Mouse (Mus musculus): ENCODE measurements around the gene Ucp3. TPM values are rescaled to one million over a fixed set of nuclear protein-coding genes. Genes with fewer than 3 reads are reported as not detected.

Ucp3 gene
- polyA plus RNA-seq, 1 experiment from 2014 or later, result not detected

- Histone ChIP-seq H3K9me3 (ENCODE audit: control insufficient read depth, low read length) (no peaks in the 10 kb centered on the region), H3K9ac (ENCODE audit: low read length) (no peak overlapping the region), H3K4me2 (ENCODE audit: low read depth, severe bottlenecking) (no peak overlapping the region), H3K4me3 (ENCODE audit: low read depth, low read length) (no peak overlapping the region), H3K27ac (replicated peaks; ENCODE audit: low read depth, low read length) (no peak overlapping the region), H3K36me3 (ENCODE audit: control insufficient read depth, insufficient read depth, low read length) (peaks cover 31% of the 10 kb centered on the region), H3K27me3 (ENCODE audit: control insufficient read depth, insufficient read depth, low read length) (no peaks in the 10 kb centered on the region), H3K4me1 (ENCODE audit: control insufficient read depth, insufficient read depth, low read length) (no peaks in the 10 kb centered on the region)
- ATAC-seq (ENCODE audit: insufficient number of reproducible peaks, low FRiP score, low TSS enrichment, low read depth), result no peak
- 95% methylated on average over 3 of the region's 3 CpGs for whole genome bisulfite sequencing
- no peak for DNase-seq (ENCODE audit: low spot score)
These were observed 23.8 kb upstream of the Ucp3 start for GRCm38 (mm10) chr7:100448985-100449384.

- Histone ChIP-seq H3K27ac (replicated peaks; ENCODE audit: low read depth, low read length) (no peak overlapping the region), H3K27me3 (ENCODE audit: control insufficient read depth, insufficient read depth, low read length) (no peaks in the 10 kb centered on the region), H3K9me3 (ENCODE audit: control insufficient read depth, low read length) (no peaks in the 10 kb centered on the region), H3K36me3 (ENCODE audit: control insufficient read depth, insufficient read depth, low read length) (peaks cover 30% of the 10 kb centered on the region), H3K9ac (ENCODE audit: low read length) (no peak overlapping the region), H3K4me1 (ENCODE audit: control insufficient read depth, insufficient read depth, low read length) (no peaks in the 10 kb centered on the region), H3K4me3 (ENCODE audit: low read depth, low read length) (no peak overlapping the region), H3K4me2 (ENCODE audit: low read depth, severe bottlenecking) (no peak overlapping the region)
- no peak for DNase-seq (ENCODE audit: low spot score)
- ATAC-seq (ENCODE audit: insufficient number of reproducible peaks, low FRiP score, low TSS enrichment, low read depth), result no peak
- WGBS, result 81% methylated on average over 1 of the region's 1 CpGs
These were observed 14.6 kb upstream of the Ucp3 start for GRCm38 (mm10) chr7:100458153-100458552.

GRCm38 (mm10) chr7:100459862-100460261, 12.9 kb upstream of the Ucp3 start:
- H3K4me2 ChIP-seq (ENCODE audit: low read depth, severe bottlenecking), result no peak overlapping the region
- no peaks in the 10 kb centered on the region for H3K9me3 ChIP-seq (ENCODE audit: control insufficient read depth, low read length)
- no peak overlapping the region for H3K4me3 ChIP-seq (ENCODE audit: low read depth, low read length)
- H3K9ac ChIP-seq (ENCODE audit: low read length), result no peak overlapping the region
- DNase-seq (ENCODE audit: low spot score), result no peak
- H3K36me3 ChIP-seq (ENCODE audit: control insufficient read depth, insufficient read depth, low read length), result peaks cover 27% of the 10 kb centered on the region
- no peak for ATAC-seq (ENCODE audit: insufficient number of reproducible peaks, low FRiP score, low TSS enrichment, low read depth)
- no peaks in the 10 kb centered on the region for H3K27me3 ChIP-seq (ENCODE audit: control insufficient read depth, insufficient read depth, low read length)
- 92% methylated on average over 3 of the region's 3 CpGs for WGBS
- H3K4me1 ChIP-seq (ENCODE audit: control insufficient read depth, insufficient read depth, low read length), result 0 out of 2 replicates have a peak, but pooled peaks cover 2% of the 10 kb centered on the region
- no peak overlapping the region for H3K27ac ChIP-seq (replicated peaks; ENCODE audit: low read depth, low read length)

- H3K9me3 ChIP-seq (ENCODE audit: control insufficient read depth, low read length), result no peaks in the 10 kb centered on the region
- ATAC-seq (ENCODE audit: insufficient number of reproducible peaks, low FRiP score, low TSS enrichment, low read depth) (no peak), DNase-seq (ENCODE audit: low spot score) (no peak)
- H3K36me3 ChIP-seq (ENCODE audit: control insufficient read depth, insufficient read depth, low read length), result peaks cover 18% of the 10 kb centered on the region; the same call in 1 of the 2 replicates
- 0 out of 2 replicates have a peak, but pooled peaks cover 2% of the 10 kb centered on the region for H3K4me1 ChIP-seq (ENCODE audit: control insufficient read depth, insufficient read depth, low read length)
- H3K4me3 ChIP-seq (ENCODE audit: low read depth, low read length), result no peak overlapping the region
- H3K4me2 ChIP-seq (ENCODE audit: low read depth, severe bottlenecking), result no peak overlapping the region
- H3K9ac ChIP-seq (ENCODE audit: low read length), result no peak overlapping the region
- WGBS, result 88% methylated on average over 6 of the region's 6 CpGs
- no peaks in the 10 kb centered on the region for H3K27me3 ChIP-seq (ENCODE audit: control insufficient read depth, insufficient read depth, low read length)
- H3K27ac ChIP-seq (replicated peaks; ENCODE audit: low read depth, low read length), result no peak overlapping the region
These were observed 11.1 kb upstream of the Ucp3 start for GRCm38 (mm10) chr7:100461621-100462151.

GRCm38 (mm10) chr7:100463194-100463593, 9.6 kb upstream of the Ucp3 start:
- no peak overlapping the region for H3K4me2 ChIP-seq (ENCODE audit: low read depth, severe bottlenecking)
- ATAC-seq (ENCODE audit: insufficient number of reproducible peaks, low FRiP score, low TSS enrichment, low read depth) (no peak), DNase-seq (ENCODE audit: low spot score) (no peak)
- H3K4me1 ChIP-seq (ENCODE audit: control insufficient read depth, insufficient read depth, low read length), result 0 out of 2 replicates have a peak, but pooled peaks cover 2% of the 10 kb centered on the region
- no peaks in the 10 kb centered on the region for H3K9me3 ChIP-seq (ENCODE audit: control insufficient read depth, low read length)
- 78% methylated on average over 9 of the region's 9 CpGs for WGBS
- H3K9ac ChIP-seq (ENCODE audit: low read length), result no peak overlapping the region
- H3K4me3 ChIP-seq (ENCODE audit: low read depth, low read length), result no peak overlapping the region
- H3K27ac ChIP-seq (replicated peaks; ENCODE audit: low read depth, low read length), result no peak overlapping the region
- H3K27me3 ChIP-seq (ENCODE audit: control insufficient read depth, insufficient read depth, low read length), result no peaks in the 10 kb centered on the region
- peaks cover 10% of the 10 kb centered on the region; the same call in 1 of the 2 replicates for H3K36me3 ChIP-seq (ENCODE audit: control insufficient read depth, insufficient read depth, low read length)

- Histone ChIP-seq H3K27ac (replicated peaks; ENCODE audit: low read depth, low read length) (no peak overlapping the region), H3K36me3 (ENCODE audit: control insufficient read depth, insufficient read depth, low read length) (peaks cover 10% of the 10 kb centered on the region; the same call in 1 of the 2 replicates), H3K27me3 (ENCODE audit: control insufficient read depth, insufficient read depth, low read length) (no peaks in the 10 kb centered on the region), H3K4me3 (ENCODE audit: low read depth, low read length) (no peak overlapping the region), H3K4me2 (ENCODE audit: low read depth, severe bottlenecking) (no peak overlapping the region), H3K9ac (ENCODE audit: low read length) (no peak overlapping the region), H3K9me3 (ENCODE audit: control insufficient read depth, low read length) (no peaks in the 10 kb centered on the region), H3K4me1 (ENCODE audit: control insufficient read depth, insufficient read depth, low read length) (0 out of 2 replicates have a peak, but pooled peaks cover 2% of the 10 kb centered on the region)
- no peak for ATAC-seq (ENCODE audit: insufficient number of reproducible peaks, low FRiP score, low TSS enrichment, low read depth)
- no peak for DNase-seq (ENCODE audit: low spot score)
- 79% methylated on average over 10 of the region's 10 CpGs for WGBS
These were observed 9.0 kb upstream of the Ucp3 start for GRCm38 (mm10) chr7:100463757-100464156.

GRCm38 (mm10) chr7:100464248-100464647, 8.5 kb upstream of the Ucp3 start:
- Histone ChIP-seq H3K9me3 (ENCODE audit: control insufficient read depth, low read length) (no peaks in the 10 kb centered on the region), H3K27ac (replicated peaks; ENCODE audit: low read depth, low read length) (no peak overlapping the region), H3K36me3 (ENCODE audit: control insufficient read depth, insufficient read depth, low read length) (peaks cover 10% of the 10 kb centered on the region; the same call in 1 of the 2 replicates), H3K9ac (ENCODE audit: low read length) (no peak overlapping the region), H3K4me1 (ENCODE audit: control insufficient read depth, insufficient read depth, low read length) (0 out of 2 replicates have a peak, but pooled peaks cover 2% of the 10 kb centered on the region), H3K4me3 (ENCODE audit: low read depth, low read length) (no peak overlapping the region), H3K4me2 (ENCODE audit: low read depth, severe bottlenecking) (no peak overlapping the region), H3K27me3 (ENCODE audit: control insufficient read depth, insufficient read depth, low read length) (no peaks in the 10 kb centered on the region)
- DNase-seq (ENCODE audit: low spot score) (no peak), ATAC-seq (ENCODE audit: insufficient number of reproducible peaks, low FRiP score, low TSS enrichment, low read depth) (no peak)
- 90% methylated on average over 7 of the region's 7 CpGs for WGBS

- Histone ChIP-seq H3K4me3 (ENCODE audit: low read depth, low read length) (no peak overlapping the region), H3K9me3 (ENCODE audit: control insufficient read depth, low read length) (no peaks in the 10 kb centered on the region), H3K27me3 (ENCODE audit: control insufficient read depth, insufficient read depth, low read length) (no peaks in the 10 kb centered on the region), H3K36me3 (ENCODE audit: control insufficient read depth, insufficient read depth, low read length) (peaks cover 2% of the 10 kb centered on the region; the same call in 1 of the 2 replicates), H3K4me2 (ENCODE audit: low read depth, severe bottlenecking) (no peak overlapping the region), H3K9ac (ENCODE audit: low read length) (no peak overlapping the region), H3K27ac (replicated peaks; ENCODE audit: low read depth, low read length) (no peak overlapping the region), H3K4me1 (ENCODE audit: control insufficient read depth, insufficient read depth, low read length) (0 out of 2 replicates have a peak, but pooled peaks cover 2% of the 10 kb centered on the region)
- WGBS, result 85% methylated on average over 4 of the region's 4 CpGs
- no peak for DNase-seq (ENCODE audit: low spot score)
- no peak for ATAC-seq (ENCODE audit: insufficient number of reproducible peaks, low FRiP score, low TSS enrichment, low read depth)
These were observed 7.5 kb upstream of the Ucp3 start for GRCm38 (mm10) chr7:100465248-100465647.

All from limb, embryonic 11.5 days (tissue).